Mouse (Mus musculus): ENCODE results near the gene Cds1.

The Cds1 gene

DNA sequence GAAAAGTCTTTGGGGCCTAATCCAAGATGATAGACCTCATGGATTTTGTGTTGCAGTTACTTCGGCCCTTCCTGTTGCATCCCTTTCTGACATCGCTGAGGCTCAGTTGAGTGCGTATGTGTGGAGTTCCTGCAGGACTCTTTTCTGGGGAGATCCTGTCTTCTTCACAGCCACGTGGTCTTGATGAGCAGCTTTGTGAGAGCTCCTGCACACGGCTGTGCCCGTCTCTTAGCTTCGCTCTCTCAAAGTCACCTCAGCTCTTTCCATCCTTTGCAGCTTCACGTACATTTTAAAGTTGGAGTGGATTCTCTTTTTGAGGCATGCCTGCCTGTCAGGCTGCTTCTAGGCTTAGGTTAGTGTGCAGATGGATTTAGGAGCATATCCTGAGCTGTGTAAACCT is 11.6 kb downstream of the Cds1 start:
- no peak for DNase-seq (ENCODE audit: low read depth, low spot score)

DNA sequence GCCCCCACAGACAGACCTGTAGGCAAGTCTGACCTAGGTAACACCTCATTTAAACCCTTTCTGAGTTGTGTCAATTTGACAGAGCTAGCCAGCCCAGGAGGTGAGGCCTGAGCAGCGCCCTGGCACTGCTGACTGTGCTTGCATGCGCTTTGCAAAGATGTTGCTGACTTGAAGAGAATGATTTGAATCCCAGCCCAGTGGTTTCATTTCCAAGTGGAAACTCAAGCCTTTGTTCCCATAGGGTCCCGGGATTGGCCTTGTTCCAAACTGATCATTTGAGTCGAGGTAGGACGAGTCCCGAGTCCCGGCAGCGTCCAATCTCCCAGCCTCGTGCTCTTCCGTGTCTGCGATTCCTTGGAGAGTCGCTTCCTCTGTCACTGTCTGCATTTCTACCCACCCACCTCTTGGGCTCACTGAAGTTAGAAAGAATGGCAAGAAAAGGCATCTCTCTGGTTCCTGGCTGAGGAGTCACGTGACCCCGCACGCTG is 14.5 kb downstream of the Cds1 start:
- no peak for DNase-seq (ENCODE audit: low read depth, low spot score)

DNA sequence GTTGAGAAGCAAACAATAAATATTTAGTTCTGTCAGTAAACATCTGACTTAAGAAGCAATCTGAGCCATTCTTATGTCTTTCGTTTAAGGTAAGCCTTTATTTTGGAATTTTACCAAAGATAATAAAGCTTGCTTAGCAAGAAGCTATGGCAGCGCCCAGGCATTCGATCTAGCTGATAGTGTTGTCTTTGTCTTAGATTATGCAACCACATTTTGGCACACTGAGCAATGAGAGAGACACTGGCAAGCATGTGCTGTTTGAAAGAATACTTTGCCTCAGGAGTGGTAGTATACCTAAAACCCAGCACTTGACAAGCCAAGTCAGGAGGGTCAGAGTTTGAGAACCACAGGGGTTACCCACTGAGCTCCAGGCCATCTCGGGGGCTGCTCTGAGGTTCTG is 16.0 kb downstream of the Cds1 start:
- no peak for DNase-seq (ENCODE audit: low read depth, low spot score)

DNA sequence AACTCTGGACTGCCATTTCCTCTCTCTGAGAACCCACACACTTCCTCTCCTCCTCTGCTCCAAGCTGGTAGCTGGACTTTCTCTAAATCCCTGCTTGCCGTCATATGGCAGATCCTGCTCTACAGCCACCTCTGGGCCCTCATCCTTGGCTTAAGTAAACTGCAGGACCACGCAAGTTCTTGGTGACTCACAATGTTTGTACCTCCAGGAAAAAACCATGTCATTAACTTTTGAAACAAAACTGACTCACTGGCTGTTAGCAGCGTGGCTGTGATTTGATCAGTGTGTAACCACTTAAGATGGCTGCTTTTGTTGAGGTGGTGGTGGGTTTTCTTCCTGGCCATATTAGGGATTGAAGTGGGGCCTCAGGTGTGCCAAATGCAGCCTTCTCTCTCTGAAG is 19.4 kb downstream of the Cds1 start:
- no peak for DNase-seq (ENCODE audit: low read depth, low spot score)

DNA sequence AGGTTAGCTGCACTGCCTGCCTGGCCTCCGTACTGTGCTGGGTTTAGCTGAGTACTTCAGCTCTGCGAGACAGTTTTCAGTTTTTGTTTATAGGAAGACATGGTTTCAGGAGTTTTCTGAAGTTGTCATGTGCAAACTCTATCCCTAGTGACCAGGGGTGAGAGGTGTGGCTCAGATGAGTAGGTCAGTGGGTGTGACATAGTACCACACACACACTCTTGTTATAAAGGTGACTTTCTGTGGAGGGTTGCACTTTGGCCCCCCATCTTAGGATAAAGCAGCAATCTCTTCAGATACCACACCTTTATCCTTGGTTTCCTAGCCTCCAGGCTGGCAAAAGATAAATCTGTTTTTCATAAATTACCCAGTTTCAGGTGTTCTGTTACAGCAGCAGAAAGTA is 19.9 kb downstream of the Cds1 start:
- no peak for DNase-seq (ENCODE audit: low read depth, low spot score)

DNA sequence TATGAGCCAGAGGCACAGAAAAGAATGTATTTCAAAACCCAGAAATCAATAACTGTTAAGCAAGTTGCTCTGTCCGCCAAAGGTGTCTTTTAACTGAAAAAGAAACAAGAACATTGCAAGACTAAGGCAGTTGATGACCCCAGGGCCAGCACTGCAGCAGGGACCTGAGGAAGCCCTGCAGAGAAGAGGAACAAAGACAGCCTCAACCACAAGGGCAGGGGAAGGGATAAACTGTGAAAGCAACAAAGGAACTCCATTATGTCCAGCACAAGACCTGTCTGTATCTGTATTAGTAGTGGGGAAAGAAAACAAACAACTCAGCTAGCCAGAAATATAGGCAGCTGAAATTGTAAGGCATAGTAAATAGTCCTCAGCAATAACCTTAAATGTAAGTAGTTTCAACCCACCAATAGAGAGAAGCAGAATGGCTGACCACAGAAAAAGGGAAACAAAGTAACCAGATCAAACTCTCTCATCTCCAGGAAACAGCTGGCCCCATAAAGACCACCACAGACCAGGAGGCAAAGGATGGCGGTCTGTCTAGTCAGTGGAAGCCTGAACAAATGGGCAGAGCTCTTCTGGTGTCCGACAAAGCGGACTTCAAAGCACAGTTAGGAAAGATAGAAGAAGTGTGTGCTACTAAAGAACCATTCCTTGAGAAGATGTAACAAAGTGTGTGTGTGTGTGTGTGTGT is 21.1 kb downstream of the Cds1 start:
- no peak for DNase-seq (ENCODE audit: low read depth, low spot score)

DNA sequence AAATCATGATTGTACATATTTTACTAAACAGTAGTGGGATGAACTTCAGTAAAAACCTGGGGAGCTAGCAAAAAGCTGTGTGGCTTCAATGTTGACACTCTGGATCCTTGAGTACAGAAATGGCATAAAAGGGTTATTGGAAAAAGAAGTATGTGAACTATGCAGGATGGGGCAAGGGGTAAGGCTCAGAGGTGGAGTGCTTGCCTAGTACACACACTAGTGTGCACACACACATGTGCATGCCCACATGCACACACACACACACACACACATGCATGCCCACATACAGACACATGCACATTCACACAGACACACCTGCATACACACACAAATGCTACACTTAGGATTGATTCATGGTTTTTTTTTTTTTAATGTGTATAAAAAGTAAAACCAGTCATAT is 24.8 kb downstream of the Cds1 start:
- no peak for DNase-seq (ENCODE audit: low read depth, low spot score)

DNA sequence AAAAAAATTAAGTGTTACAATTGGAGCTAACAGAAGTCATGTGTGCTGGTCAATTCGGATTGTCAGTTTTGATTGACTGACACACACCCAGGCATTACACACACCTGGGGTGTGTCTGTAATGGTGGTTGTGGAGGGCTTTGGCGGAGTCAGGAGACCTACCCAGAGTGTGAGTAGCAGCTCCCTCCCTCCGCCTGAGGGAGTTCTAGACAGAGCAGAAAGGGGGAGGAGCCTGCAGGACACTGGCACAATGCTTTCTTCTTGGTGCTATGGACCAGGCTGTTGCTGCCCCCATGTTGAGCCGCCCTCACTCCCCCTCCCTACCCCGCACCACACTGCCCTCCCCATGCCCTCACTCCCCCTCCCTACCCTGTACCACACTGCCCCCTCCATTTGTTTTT is 25.6 kb downstream of the Cds1 start:
- DNase-seq (ENCODE audit: low read depth, low spot score): no peak

DNA sequence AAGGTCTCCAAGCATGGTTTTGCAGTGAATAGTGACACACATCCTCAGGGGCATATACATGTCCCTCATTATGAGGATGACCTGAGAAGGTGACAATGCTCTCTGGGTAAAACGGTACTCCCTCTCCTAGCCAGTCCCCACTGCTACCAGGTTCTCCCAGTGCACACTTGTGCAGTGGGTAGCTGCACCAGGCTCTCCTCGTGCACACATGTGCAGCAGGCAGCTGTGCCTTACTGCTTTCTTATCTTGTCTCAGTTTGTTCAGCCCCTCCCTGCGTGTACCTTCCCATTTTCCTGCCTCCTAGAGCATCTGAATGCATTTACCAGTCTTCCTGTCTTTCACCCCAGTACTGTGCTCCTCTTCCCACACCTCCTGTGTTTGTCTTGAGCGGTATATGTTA is 27.7 kb downstream of the Cds1 start:
- DNase-seq (ENCODE audit: low read depth, low spot score): no peak

DNA sequence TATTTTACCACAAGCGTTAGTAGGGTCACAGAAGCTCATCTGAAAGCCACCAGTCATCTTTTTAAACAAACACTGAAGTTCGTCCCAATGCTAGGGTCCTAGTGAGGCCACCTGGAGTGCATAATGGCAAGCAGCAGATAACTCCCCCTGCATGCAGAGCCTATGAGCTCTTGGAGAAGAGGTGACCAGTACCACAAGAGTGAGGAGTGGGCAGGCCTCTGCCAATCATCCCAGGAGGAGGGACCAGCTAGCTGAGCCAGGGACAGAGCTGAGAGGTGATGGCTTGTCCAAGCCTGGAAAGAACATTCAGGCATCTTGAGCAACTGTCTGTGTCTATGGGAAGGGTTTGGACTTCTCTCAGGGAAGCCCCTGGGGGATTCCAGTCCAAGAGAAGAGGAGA is 37.0 kb downstream of the Cds1 start:
- DNase-seq (ENCODE audit: low read depth, low spot score): no peak

DNA sequence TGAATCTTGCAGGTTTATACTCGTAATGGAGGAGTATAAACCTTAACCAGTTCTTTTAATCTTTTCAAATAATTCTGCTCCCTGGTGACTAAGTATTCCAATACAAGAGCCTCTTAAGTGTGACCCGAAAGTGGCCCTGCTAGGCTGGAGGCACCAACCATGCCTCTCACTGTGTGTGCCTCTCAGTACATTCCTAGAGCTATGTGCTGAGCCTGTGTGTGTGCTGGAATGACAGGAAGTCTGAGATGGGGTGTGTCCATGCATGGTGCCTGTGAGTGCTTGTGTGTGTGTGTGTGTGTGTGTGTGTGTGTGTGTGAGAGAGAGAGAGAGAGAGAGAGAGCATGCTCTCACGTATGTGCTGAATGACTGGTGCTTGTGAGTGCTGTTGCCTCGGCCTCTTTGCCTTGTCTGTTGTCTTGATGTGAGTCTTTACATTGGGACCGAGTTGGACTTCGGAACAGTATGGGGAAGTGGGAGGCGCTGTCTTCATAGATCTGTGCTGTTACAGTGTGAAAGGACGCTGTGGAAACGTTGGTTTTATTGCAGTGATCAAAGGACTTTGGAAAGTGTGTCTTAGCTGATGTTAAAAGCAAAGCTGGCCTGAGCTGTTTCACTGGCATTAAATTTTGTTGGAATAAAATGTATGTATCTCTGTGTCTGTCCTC is 37.6 kb downstream of the Cds1 start:
- DNase-seq (ENCODE audit: low read depth, low spot score): no peak

DNA sequence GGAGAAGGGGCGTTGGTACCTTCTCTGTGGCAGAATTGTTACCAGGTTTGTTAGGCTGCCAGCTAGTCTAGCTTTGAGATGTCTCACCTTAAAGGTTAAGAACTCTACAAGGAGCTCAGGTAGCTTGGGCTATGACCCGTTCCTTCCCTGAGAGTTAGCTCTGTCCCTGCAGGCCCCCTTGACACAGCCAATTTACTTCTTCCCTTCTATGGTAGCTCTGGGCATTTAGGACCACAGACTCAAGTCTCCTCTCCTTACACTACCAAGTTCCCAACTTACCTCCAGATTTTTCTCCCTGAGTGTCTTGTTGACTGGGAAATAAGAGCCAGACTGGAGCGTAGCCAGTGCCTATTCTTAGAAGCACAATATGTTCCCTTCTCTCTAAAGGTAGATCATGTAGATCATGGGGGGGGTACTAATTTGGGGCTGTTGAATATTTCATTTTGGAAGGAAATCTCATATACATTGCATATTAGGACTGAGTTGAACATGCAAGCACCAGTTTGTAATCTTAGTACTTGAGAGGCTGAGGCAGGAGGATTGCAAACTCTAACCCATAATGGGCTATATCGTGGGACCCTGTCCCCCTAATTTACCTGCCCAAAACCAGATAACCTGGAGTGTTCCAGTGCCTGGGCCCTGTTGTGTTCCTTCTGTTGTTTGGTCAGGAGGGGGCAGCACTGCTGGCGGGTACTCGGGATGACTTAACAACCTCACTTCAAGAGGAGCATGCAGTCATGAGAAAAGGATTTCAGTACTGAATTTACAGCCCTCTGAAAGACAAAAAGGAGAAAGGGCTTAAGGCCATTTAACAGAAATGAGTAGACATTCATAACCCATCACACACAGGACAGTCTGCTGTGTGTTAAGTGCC is 46.6 kb downstream of the Cds1 start:
- DNase-seq (ENCODE audit: low read depth, low spot score): no peak

DNA sequence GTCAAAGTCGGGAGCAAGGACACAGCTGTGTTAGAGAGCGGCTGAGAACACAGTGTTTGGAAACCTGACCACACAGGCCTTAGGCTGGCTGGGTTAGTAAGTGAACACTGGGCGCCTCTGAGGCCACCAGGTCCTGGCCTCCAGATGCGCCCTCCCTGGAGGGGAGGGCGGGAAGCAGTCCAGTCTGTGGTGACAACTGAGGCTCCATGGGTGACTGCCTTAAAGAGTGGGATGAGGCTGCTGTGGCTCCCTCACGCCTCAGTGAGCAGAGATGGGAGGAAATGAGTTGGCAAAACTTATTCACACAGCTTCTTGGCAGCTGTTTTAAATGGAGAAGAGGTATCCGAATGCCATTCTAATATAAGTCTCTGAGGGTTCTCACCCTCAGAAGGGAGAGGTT is 51.9 kb downstream of the Cds1 start:
- no peak for DNase-seq (ENCODE audit: low read depth, low spot score)

DNA sequence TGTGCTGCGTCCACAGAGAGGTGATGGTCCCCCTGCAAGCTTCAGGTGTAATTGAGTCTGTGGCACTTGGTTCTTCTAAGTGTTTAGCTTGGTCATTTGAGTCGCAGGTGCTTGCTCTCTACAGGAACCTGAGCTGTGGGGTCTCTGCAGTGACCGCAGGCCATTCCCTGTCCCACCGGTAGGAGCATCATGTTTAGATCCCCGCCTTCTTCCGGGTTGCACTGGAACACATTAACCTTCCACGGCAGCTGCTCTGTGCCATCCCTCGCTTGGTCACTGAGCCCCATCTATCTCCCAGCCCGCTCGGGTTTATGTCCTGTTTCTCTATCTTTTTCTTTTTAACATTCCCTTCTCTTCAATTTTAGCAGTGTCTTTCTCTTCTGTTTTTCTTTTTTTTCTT is 54.3 kb downstream of the Cds1 start:
- DNase-seq (ENCODE audit: low read depth, low spot score): no peak

DNA sequence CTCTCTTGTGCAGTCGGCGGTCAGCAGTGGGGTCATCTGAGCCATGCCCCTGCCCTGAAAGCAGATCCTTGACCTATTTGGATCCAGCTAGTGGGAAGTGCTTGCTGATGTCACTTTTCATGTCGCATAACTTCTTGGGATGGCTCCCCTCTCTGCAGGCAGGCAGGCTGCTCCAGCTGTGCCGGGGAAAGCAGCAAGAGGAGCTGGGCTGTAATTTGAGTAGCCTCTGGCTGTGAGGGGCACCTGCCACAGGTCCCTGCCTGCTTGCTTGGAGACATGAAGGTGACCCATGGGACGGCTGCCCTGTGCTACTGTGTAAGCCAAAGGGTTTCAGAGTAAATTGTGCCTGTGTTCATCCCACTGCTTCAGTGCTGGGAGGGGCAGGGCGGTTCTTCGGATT is 54.9 kb downstream of the Cds1 start:
- DNase-seq (ENCODE audit: low read depth, low spot score): no peak

DNA sequence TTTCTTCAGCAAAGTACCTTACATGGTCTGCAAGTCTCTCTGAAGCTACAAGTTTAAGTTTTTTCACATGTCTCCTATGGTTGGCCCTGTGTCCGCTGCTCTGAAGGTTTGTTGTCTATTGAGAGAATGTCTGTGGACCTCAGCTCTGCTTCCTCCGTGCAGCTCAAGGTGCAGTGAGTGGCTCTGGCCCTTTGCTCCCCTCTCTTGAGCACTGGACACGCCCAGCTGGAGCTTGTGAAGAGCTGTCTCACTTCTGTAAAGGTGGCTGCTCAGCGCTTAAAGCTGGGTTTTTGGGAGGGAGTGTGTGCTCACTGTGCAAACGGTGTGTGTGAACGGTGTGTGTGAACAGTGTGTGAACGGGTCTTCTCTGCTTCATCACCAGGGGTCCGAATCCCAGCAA is 56.1 kb downstream of the Cds1 start:
- no peak for DNase-seq (ENCODE audit: low read depth, low spot score)

DNA sequence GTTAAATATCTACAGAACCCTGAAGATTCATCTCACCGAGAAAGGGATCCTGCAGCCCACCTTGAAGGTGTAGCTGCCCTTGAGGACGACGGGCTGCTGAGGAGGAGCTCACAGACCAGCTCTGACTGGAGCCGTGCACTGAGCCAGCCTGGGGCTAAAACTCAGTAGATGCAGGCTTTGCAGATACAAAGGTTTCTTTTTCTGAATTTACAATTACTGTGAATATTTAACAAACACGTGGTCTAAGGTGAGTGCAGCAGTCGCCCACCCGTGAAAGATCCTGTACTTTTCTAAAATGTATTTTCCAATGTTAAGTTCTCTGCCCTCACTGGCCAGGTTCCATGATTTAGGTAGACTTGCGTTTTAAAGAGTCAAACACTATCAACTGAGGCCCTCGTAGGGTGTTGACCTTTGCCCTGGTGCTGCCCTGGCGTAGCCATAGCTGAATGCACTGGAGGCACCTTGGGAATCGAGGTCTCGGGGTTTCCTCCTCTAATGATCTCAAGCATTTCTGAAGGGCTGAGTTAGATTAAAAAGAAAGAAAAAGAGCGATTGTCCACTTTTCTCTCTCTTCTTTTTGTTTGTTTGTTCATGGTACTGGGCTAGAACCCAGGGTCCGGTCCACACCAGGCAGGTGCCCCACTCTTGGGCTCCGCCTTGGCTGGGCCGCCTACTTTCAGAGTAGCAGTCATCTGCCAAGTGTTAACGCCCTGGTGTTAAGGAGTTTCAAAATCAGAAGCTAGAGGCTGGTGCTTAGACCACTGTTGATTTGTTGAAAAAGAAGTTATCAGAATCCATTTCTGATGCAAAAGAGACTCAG is 56.8 kb downstream of the Cds1 start:
- no peak for DNase-seq (ENCODE audit: low read depth, low spot score)

DNA sequence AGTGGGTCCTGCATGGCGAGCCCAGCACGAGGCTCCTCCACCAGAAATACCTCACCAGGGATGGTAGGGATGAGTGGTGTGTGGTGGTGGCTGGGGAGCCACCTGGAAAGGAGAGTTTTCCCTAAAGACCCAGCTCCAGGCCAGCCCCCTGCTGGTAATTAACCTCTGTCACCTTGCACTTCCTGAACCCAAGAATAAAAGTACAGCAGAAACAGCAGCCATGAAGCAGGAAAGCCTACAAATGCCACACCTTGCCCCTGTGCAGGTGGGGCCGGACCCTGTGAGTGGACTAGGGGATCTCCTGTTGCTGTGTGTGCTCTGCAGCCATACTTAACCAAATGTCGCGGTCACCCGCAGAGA is 57.4 kb downstream of the Cds1 start:
- DNase-seq (ENCODE audit: low read depth, low spot score): no peak

DNA sequence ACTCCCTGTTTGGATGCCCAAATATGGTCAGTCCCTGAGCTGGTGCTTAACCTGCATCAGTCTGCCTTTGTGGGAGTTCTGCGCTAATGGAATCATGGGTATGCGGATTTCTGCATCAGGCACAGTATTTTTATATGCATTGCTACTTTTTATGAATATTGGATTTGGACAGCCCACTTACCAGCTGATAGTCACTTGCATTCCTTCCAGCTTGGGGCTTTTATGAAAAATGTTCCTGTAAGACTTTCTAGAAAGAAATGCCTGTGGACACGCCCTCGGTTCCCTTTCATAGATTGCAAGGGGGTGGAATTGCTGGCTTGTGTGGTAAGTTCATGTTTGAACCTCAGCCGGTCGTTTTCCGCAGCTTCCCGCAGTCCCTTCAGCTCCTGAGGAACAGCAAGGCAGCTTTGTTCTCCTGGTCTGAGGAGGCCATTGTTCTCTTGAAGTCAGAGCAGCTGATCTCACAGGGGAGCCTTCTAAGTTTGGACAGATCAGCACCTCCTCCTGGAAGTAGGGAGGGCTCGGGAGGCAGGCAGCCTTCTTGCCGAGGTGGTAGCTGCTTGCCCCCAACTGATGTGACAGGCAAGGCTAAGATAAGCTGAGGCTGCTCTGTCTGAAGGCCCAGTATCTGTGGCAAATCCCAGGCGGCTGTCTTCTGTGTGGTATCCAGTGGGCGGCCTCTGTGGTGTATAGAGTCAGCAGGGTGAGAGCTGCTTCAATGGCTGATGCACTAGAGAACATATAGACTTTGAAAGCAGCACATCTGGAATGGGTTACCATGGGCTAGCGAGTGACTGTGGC is 60.4 kb downstream of the Cds1 start:
- DNase-seq (ENCODE audit: low read depth, low spot score): no peak

DNA sequence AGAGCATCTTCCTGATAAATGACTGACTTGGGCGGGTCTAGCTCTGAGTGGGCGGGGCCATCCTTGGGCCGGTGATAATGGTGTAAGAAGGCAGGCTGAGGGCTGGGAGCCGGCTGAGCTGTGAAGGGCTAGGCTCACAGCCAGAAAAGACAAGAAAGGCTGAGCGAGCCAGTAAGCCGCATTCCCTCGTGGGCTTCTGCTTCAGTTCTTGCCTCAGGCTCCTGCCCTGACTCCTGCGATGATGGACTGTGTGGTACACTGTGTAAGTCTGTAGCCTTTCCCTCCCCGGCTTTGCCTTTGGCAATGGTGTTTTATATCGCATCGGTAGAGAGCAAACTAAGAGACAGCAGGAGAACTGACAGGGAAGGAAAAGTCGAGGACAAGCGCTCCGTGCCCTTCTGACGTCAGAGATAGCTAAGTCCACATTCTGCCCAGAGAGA is 61.6 kb downstream of the Cds1 start:
- DNase-seq (ENCODE audit: low read depth, low spot score): no peak

DNA sequence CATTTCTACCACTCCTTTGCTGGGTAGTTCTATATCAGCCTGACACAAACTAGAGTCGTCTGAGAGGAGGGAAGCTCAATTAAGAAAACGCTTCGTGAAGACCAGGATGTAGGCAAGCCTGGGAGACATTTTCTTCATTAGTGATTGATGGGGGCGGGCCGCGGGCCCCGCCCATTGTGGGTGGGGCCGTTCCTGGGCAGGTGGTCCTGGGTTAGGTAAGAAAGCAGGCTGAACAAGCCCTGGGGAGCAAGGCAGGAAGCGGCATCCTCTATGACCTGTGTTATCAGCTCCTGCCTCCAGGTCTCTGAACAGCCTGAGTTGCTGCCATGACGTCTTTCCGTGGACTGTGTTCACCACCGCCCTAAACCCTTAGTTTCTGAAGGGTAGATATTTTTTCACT is 62.5 kb downstream of the Cds1 start:
- no peak for DNase-seq (ENCODE audit: low read depth, low spot score)

All from A20 (cell line).